Mouse (Mus musculus): Measurements from ENCODE around the gene Sap30bp.

GRCm38 (mm10) chr11:115893071-115893470, 40.0 kb upstream of the Sap30bp start:
- TF ChIP-seq POLR2A (IDR thresholded peaks at IDR 0.05; ENCODE audit: borderline replicate concordance, low read depth, low read length) (no peak), CTCF (IDR thresholded peaks at IDR 0.05; ENCODE audit: low read depth, low read length) (no peak)
